Mouse (Mus musculus): ENCODE results near the gene Ormdl2.
"Not testable (repeated sequence)": the region's sequence is repeated elsewhere in the genome, so short reads cannot be mapped to it uniquely, and the experiment has no call there.

DNA sequence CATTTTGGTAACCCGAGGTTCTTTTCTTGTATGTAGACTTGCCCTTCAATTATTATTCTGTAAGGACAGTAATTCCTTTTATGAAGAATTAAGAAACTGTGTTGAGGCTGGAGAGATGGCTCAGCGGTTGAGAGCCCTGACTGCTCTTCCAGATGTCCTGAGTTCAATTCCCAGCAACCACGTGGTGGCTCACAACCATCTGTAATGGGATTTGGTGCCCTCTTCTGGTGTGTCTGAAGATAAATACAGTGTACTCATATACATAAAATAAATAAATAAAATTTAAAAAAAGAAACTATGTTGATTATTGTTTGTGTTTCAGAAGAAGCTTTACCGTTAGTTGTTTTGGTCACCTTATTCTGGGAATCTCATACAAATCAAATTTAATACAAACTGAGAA, 1.6 kb upstream of the Ormdl2 start:
- TF ChIP-seq CTCF (IDR thresholded peaks at IDR 0.05; ENCODE audit: control insufficient read depth, insufficient read depth, low read length); POLR2A (IDR thresholded peaks at IDR 0.05; ENCODE audit: borderline replicate concordance, control insufficient read depth, low read depth, low read length): not testable (repeated sequence)

Data from bone marrow, adult 2 months (tissue).